Mouse (Mus musculus) duodenum, adult 2 months (tissue): ENCODE measurements around the gene Sclt1. TPM values are rescaled to one million over a fixed set of nuclear protein-coding genes. Genes with fewer than 3 reads are reported as not detected.

Experiments
- polyA plus RNA-seq: library from polyadenylated mRNA; depleted of rRNA; stranded (reverse); fragments of >200 nt; gene quantifications from 2 replicates; pipeline ENCODE4 v1.2.3, GENCODE M21; 2012; ENCODE audit warnings: low replicate concordance; rRNA removed

Gene Sclt1
- 4.2 and 5.5 TPM in 2 replicates for polyA plus RNA-seq

GRCm38 (mm10) chr3:41742278-41742934 is at the start of gene Sclt1, which contains the start of gene D3Ertd751e:
Gene Sclt1, minus strand, starts transcription at chr3:41742514.
Gene D3Ertd751e, plus strand, starts transcription at chr3:41742611.

Other genes starting within 250 kb of the Sclt1 start
- gene Jade1, start 186.8 kb downstream of the Sclt1 start, polyA plus RNA-seq, result 11.5 and 17.0 TPM in 2 replicates
- gene D3Ertd751e, start 97 bp upstream of the Sclt1 start, polyA plus RNA-seq, result 0.09 and 0.23 TPM in 2 replicates